Mouse (Mus musculus) lung, embryonic 14.5 days (tissue): ENCODE results near the gene Uba52. TPM values are rescaled to one million over a fixed set of nuclear protein-coding genes. Genes with fewer than 3 reads are reported as not detected.

Source experiments
- ATAC-seq: fragments of 200-750 bp; cut with Nextera tagmentation; 2 replicates; pipeline ENCODE4 v1.8.0; 2017; ENCODE audit warnings: mild to moderate bottlenecking, moderate TSS enrichment, moderate library complexity; ENCODE audit not compliant: insufficient read depth
- DNase-seq: peaks from one replicate; pipeline ENCODE4 v3.0.0-alpha.2; 2015
- H3K27ac ChIP-seq: fragments of 300-500 bp; sonication (generic); 2 replicates; pipeline ENCODE4 v1.5.1; 2014; ENCODE audit warnings: low read depth, mild to moderate bottlenecking, moderate library complexity
- H3K27me3 ChIP-seq: fragments of 300-500 bp; sonication (generic); 2 replicates; pipeline ENCODE4 v1.6.1; 2014; ENCODE audit warnings: low read length, control low read depth; ENCODE audit not compliant: insufficient read depth
- H3K36me3 ChIP-seq: fragments of 300-500 bp; sonication (generic); 2 replicates; pipeline ENCODE4 v1.6.1; 2014; ENCODE audit warnings: control low read depth; ENCODE audit not compliant: insufficient read depth
- H3K4me1 ChIP-seq: fragments of 300-500 bp; sonication (generic); 2 replicates; pipeline ENCODE4 v1.6.1; 2014; ENCODE audit warnings: antibody characterized with exemption, control low read depth; ENCODE audit not compliant: insufficient read depth
- H3K4me2 ChIP-seq: fragments of 300-500 bp; sonication (generic); 2 replicates; pipeline ENCODE4 v1.6.1; 2014; ENCODE audit warnings: mild to moderate bottlenecking
- H3K4me3 ChIP-seq: fragments of 300-500 bp; sonication (generic); 2 replicates; pipeline ENCODE4 v1.5.1; 2014; ENCODE audit warnings: low read depth, low read length
- H3K9ac ChIP-seq: fragments of 300-500 bp; sonication (generic); 2 replicates; pipeline ENCODE4 v1.6.1; 2014
- H3K9me3 ChIP-seq: fragments of 300-500 bp; sonication (generic); 2 replicates; pipeline ENCODE4 v1.6.1; 2016; ENCODE audit warnings: low read depth, low read length, control low read depth
- CTCF ChIP-seq: IDR thresholded peaks from 2 replicates; pipeline ENCODE4 v1.5.1; 2016; ENCODE audit warnings: antibody characterized with exemption, low read depth
- WGBS: fragments of 180-500 bp; shearing (Covaris S2); extraction: QIAGEN DNeasy Blood & Tissue Kit; methylation state at CpG from one replicate; pipeline ENCODE4 v1.1.7; 2014; 5-methylcytosine and 5-hydroxymethylcytosine counted together
- polyA plus RNA-seq: library from polyadenylated mRNA; unstranded; fragments of >200 nt; fragmentation: Nextera tagmentation; extraction: Ambion mirVana; gene quantifications from 2 replicates; pipeline ENCODE4 v1.2.1, GENCODE M21; 2014

Uba52 gene
- polyA plus RNA-seq, 1 experiment from 2014 or later, result 1,036 TPM

- WGBS, result 77% methylated on average over 3 of the region's 3 CpGs
- ATAC-seq, result no peak
- peak; percentile 90 for TF ChIP-seq CTCF
- DNase-seq, result peak; percentile 86
- Histone ChIP-seq H3K27ac (no peak overlapping the region), H3K4me1 (peaks cover 18% of the 10 kb centered on the region), H3K4me2 (no peak overlapping the region; the same call in 1 of the 2 replicates), H3K36me3 (peaks cover 35% of the 10 kb centered on the region), H3K9ac (no peak overlapping the region), H3K9me3 (no peaks in the 10 kb centered on the region), H3K4me3 (no peak overlapping the region), H3K27me3 (peaks cover 32% of the 10 kb centered on the region)
These were observed 5.8 kb downstream of the Uba52 start for GRCm38 (mm10) chr8:70504851-70505250.

GRCm38 (mm10) chr8:70504291-70504716, 6.3 kb downstream of the Uba52 start:
- Histone ChIP-seq H3K36me3 (peaks cover 35% of the 10 kb centered on the region), H3K27me3 (peaks cover 33% of the 10 kb centered on the region), H3K9me3 (no peaks in the 10 kb centered on the region), H3K4me3 (no peak overlapping the region), H3K27ac (no peak overlapping the region), H3K4me1 (peaks cover 18% of the 10 kb centered on the region), H3K9ac (peak overlapping the region; percentile 15; the same call in 1 of the 2 replicates), H3K4me2 (peak overlapping the region; percentile 1; the same call in 1 of the 2 replicates)
- 49% methylated on average over 16 of the region's 16 CpGs for WGBS
- DNase-seq, result peak; percentile 77
- TF ChIP-seq CTCF, result no peak
- no peak for ATAC-seq

GRCm38 (mm10) chr8:70503062-70503750, 7.4 kb downstream of the Uba52 start:
- Histone ChIP-seq H3K27me3 (peaks cover 43% of the 10 kb centered on the region), H3K36me3 (peaks cover 24% of the 10 kb centered on the region), H3K4me2 (peak overlapping the region; percentile 12; the same call in 1 of the 2 replicates), H3K4me1 (peaks cover 12% of the 10 kb centered on the region), H3K9me3 (no peaks in the 10 kb centered on the region), H3K27ac (no peak overlapping the region), H3K4me3 (no peak overlapping the region), H3K9ac (no peak overlapping the region)
- 15% methylated on average over 46 of the region's 46 CpGs for WGBS
- DNase-seq (peak; percentile 88), ATAC-seq (no peak)
- peak; percentile 82 for TF ChIP-seq CTCF

- Histone ChIP-seq H3K4me2 (peak overlapping the region; percentile 13; the same call in 1 of the 2 replicates), H3K27me3 (peaks cover 48% of the 10 kb centered on the region), H3K27ac (no peak overlapping the region), H3K9me3 (no peaks in the 10 kb centered on the region), H3K4me3 (no peak overlapping the region), H3K9ac (no peak overlapping the region), H3K4me1 (peaks cover 12% of the 10 kb centered on the region), H3K36me3 (peaks cover 18% of the 10 kb centered on the region)
- 42% methylated on average over 12 of the region's 12 CpGs for WGBS
- DNase-seq, result no peak
- TF ChIP-seq CTCF, result no peak
- no peak for ATAC-seq
These were observed 8.1 kb downstream of the Uba52 start for GRCm38 (mm10) chr8:70502540-70502939.

DNA sequence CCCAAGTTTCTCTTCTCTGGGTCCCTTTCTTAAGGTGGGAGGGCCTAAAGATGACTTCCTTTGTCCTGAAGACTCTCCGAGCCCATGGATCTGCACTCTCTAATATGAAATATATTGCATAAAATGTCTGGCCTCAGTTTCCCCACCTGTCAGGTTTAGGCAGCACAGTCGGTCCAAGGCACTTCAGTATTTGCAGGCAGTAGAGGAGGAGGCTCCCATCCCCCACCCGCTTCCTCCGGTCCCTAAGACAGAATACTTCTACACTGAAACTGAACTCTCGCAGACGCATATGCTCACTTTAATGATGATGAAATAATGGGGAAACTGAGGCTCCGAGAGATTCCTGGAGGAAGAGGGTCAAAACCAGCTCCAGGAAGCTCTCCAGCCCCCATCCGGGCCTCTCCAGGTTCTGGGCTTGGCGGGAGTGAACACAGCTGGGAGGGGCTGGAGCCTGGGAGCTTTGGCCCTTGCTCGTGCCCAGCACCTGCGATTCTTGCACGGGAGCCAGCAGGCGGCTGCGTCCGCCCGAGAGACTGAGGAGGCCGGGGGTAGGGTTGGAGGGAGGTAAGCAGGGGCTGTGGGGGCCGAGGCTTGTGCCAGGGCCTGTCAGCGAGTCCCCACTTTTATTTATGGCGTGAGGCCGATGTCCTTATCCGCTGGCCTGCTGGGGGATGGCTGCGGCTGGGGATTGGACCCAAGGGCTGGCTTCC, 8.6 kb downstream of the Uba52 start:
- DNase-seq, result peak; percentile 47
- peaks cover 12% of the 10 kb centered on the region for H3K4me1 ChIP-seq
- peak overlapping the region; percentile 13; the same call in 1 of the 2 replicates for H3K4me2 ChIP-seq
- H3K36me3 ChIP-seq, result peaks cover 12% of the 10 kb centered on the region
- no peaks in the 10 kb centered on the region for H3K9me3 ChIP-seq
- ATAC-seq, result no peak
- H3K27me3 ChIP-seq, result peaks cover 54% of the 10 kb centered on the region
- TF ChIP-seq CTCF, result no peak
- 16% methylated on average over 23 of the region's 23 CpGs for WGBS
- H3K4me3 ChIP-seq, result no peak overlapping the region
- H3K27ac ChIP-seq, result no peak overlapping the region
- no peak overlapping the region for H3K9ac ChIP-seq

DNA sequence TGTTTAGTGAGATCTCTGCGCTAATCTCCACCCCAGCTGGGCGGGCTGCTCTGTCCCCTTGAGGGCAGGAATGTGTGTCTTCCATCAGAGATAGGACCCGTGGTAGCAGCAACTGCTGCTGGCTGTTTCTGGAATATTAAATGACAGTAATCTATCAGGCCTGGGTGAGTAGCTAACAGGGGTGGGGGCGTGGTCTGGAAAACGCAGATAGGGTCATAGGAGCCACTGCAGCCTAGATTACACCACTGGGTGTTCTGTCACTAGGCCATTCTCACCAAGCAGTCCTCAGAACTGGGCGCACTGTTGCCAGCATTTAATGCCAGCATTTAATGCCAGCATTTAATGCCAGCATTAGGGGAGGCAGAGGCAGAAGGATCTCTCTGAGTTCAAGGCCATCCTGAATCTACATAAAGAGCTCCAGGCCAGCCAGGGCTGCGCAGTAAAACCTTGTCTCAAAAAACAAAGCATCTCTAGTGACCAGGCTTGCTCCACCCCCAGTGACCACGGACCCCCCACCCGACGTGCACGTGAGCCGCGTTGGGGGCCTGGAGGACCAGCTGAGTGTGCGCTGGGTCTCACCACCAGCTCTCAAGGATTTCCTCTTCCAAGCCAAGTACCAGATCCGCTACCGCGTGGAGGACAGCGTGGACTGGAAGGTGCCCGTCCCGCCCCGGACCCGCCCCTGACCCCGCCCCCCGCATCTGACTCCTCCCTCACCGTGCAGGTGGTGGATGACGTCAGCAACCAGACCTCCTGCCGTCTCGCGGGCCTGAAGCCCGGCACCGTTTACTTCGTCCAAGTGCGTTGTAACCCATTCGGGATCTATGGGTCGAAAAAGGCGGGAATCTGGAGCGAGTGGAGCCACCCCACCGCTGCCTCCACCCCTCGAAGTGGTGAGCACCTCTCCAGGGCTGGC, 10.0 kb downstream of the Uba52 start:
- ATAC-seq (no peak), DNase-seq (no peak)
- Histone ChIP-seq H3K9ac (no peak overlapping the region), H3K4me3 (0 out of 2 replicates have a peak overlapping the region, but pooled peaks have one; percentile 6), H3K27me3 (peaks cover 67% of the 10 kb centered on the region), H3K36me3 (peaks cover 10% of the 10 kb centered on the region; the same call in 1 of the 2 replicates), H3K4me2 (peak overlapping the region; percentile 43), H3K27ac (no peak overlapping the region), H3K9me3 (no peaks in the 10 kb centered on the region), H3K4me1 (peaks cover 6% of the 10 kb centered on the region)
- WGBS, result 10% methylated on average over 39 of the region's 39 CpGs
- no peak for TF ChIP-seq CTCF

DNA sequence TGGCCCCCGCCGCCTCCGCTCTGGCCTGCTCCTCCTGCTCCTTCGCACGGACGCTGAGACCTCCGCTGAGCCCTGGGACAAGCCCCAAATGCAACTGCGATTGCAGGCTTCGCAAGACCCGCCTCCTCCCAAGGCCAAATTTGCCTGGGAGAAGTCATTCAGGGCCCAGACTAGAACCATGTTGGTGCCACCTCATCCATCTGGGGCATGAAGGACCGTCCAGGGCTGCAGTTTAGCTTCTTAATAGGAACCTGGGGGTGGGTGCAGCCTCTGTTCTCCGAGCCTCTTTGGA, 14.9 kb downstream of the Uba52 start:
- DNase-seq (no peak), ATAC-seq (no peak)
- H3K4me2 ChIP-seq, result peak overlapping the region; percentile 82
- no peak overlapping the region for H3K27ac ChIP-seq
- peak overlapping the region; percentile 50 for H3K4me3 ChIP-seq
- no peaks in the 10 kb centered on the region for H3K9me3 ChIP-seq
- peak overlapping the region; percentile 54 for H3K9ac ChIP-seq
- no peaks in the 10 kb centered on the region for H3K36me3 ChIP-seq
- no peak for TF ChIP-seq CTCF
- 10% methylated on average over 12 of the region's 12 CpGs for WGBS
- no peaks in the 10 kb centered on the region for H3K4me1 ChIP-seq
- peaks cover 93% of the 10 kb centered on the region for H3K27me3 ChIP-seq
